Mouse (Mus musculus) adrenal gland, adult 18-20 months (tissue): Measurements from ENCODE around the gene Gm6525. TPM values are rescaled to one million over a fixed set of nuclear protein-coding genes. Genes with fewer than 3 reads are reported as not detected.
A peak's percentile ranks its signal among the peaks of the same experiment; 100 is the strongest.

Experiments used
- DNase-seq, 2 experiments: peaks; one replicate each; pipeline ENCODE4 v3.0.0; 2021 to 2022; ENCODE audit warnings: low spot score in 2 of 2
- total RNA-seq, 2 experiments: library from RNA; stranded (reverse); gene quantifications; 1 replicate in 1 of 2; 2 replicates in 1 of 2; pipeline ENCODE4 v1.2.3; 2021

Gm6525 gene
- total RNA-seq, 2 experiments from 2014 or later: 0.30 TPM; not detected in 1

DNA sequence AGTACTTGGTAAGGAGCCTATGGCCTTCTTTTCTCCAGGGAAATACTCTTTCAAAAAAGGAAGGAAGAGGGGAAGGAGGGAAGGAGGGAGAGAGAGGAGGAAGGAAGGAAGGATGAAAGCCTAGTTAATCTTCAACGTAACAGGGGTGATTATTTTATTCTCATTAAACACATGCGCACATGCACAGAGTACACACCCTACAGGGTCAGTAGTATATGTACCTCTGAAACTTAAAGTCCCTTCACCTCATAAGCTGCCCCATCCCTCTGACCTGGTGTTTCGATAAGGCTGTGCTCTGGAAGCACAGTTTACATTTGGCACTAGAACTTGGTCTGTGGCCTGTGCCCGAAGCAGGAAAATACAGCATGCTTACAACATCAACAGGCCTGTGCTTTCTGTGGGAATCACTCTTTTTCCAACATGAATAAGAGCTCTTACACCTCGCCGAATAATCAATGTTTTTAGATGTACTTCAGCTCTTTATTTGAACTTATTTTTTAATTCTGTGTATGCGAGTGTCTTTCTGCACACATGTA lies 37.5 kb downstream of the Gm6525 start:
- DNase-seq: no peak

DNA sequence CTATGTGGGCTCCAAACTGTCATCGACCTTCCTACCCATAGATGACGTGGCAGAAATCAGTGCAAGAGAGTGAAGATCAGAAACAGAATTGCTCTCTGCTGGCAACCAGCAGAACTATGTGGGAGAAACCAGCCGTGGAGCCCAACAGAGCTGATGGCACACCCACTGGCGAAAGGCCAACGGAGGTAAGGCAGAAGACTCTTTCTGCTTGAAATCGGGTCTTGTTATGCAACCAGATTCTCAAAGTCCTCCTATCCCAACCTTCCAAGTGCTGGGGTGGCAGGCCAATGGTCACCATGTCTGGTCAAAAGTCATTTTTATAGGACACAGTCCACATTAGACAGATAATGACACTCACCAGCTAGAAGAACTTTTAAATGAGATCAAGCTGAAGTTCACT lies 40.6 kb downstream of the Gm6525 start:
- DNase-seq: no peak

- no peak for DNase-seq
Observed at GRCm38 (mm10) chr3:84215253-84215652, 41.3 kb downstream of the Gm6525 start.

GRCm38 (mm10) chr3:84215743-84216360 lies 41.9 kb downstream of the Gm6525 start:
- no peak for DNase-seq

GRCm38 (mm10) chr3:84217118-84217960 lies 43.4 kb downstream of the Gm6525 start:
- DNase-seq: no peak

DNA sequence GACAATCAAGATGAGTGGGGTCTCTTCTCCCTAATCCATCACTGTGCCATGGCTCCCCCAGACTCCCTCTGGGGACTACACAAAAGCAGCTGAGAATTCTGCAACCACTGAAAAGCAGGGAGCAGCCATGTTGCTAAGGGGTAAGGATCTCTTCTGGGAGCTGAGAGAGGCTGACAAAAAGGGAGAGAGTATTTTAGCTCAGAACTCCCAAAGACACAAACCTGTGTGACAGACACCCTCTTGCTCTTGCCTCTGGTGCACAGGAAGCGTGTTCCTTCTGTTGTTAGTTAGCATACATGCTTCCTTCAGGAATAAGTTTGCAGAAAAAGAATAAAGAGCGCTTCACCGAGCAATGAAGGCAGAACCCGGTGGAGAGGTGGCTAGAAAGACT lies 44.1 kb downstream of the Gm6525 start:
- no peak for DNase-seq

GRCm38 (mm10) chr3:84218498-84218897 lies 44.6 kb downstream of the Gm6525 start:
- DNase-seq: no peak

DNA sequence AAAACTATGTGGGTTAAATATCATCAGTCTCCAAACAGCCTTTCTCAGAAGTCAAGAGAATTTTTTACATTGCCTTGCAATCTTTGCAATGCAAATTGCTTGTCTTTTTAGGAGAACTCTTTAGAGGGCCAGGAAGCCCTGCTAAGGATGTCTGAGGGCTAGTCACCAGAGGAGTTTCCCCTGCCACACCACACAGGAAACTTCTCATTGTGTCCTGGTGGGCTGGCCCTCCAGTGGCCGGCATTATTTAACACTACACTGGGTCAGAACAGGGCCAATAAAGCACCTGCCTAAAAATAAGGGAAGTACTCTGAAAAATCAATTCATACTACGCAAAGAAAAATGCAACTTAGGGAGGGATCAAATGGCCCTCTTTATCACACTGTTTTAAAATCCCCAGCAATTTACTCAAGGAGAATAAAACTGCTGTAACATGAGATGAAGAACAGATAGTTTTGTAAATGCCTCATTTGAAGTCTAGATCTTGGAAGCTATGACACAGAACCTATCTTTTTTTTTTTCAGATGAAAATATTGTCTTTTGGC lies 45.3 kb downstream of the Gm6525 start:
- no peak for DNase-seq

GRCm38 (mm10) chr3:84219720-84220273 lies 45.9 kb downstream of the Gm6525 start:
- no peak for DNase-seq

DNA sequence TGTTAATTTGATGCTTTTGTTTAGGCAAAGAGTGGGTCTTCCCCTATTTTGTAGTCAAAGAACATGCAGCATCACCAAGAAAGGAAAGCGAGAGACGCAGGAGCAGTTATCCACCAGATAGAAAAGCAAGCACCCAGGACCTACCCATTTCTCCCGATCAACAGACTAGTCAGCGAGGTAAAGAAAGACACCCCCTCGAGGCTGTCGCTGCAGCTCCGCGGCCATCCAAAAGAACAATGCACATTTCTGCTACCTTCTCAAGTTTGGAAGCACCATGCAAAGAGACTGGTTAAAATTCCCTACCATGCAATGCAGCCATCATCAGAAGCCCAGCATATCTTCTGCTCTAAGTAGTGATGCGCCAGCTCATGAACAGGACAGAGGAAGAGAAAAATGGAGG lies 46.4 kb downstream of the Gm6525 start:
- DNase-seq: no peak

DNA sequence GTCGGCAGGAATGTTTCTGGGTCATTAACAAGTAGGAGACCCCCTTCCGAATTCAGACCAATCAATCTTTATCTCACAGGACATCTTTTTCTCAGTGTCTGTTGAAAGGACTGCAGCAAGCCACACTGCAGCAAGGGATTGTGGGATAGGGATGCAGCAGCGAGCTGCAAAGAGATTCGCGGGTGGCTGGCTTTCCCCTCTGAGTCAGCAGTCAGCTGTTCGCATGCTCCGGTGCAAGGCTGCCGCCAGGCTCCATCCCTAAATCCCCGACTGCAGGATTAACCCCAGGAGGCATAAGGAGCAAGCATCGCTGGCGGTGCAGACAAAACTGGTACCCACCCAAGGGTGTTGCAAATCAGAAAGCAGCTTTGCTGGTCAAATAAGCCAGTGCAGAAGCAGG lies 46.8 kb downstream of the Gm6525 start:
- peak; percentile 45 to 49 for DNase-seq

Other genes starting within 250 kb of the Gm6525 start
- gene Tmem131l, start 133.9 kb upstream of the Gm6525 start, total RNA-seq: 10 to 100 TPM; 14.0 to 26.4 TPM
- 10 to 100 TPM in 1 of 2 experiments, 1 to 10 TPM in 1; 9.8 to 10.2 TPM for gene Mnd1, start 18.3 kb upstream of the Gm6525 start, total RNA-seq
- gene Trim2, start 132.8 kb downstream of the Gm6525 start, total RNA-seq: 10 to 100 TPM; 29.2 to 88.9 TPM